Mouse (Mus musculus): ENCODE results near the gene Ubtd1.
"Not testable (repeated sequence)": the region's sequence is repeated elsewhere in the genome, so short reads cannot be mapped to it uniquely, and the experiment has no call there.

The Ubtd1 gene

GRCm38 (mm10) chr19:42071886-42072608 lies 90.5 kb downstream of the Ubtd1 start:
- DNase-seq: peak; percentile 85

- DNase-seq: peak; percentile 81
These were observed 91.2 kb downstream of the Ubtd1 start for GRCm38 (mm10) chr19:42072802-42073201.

DNA sequence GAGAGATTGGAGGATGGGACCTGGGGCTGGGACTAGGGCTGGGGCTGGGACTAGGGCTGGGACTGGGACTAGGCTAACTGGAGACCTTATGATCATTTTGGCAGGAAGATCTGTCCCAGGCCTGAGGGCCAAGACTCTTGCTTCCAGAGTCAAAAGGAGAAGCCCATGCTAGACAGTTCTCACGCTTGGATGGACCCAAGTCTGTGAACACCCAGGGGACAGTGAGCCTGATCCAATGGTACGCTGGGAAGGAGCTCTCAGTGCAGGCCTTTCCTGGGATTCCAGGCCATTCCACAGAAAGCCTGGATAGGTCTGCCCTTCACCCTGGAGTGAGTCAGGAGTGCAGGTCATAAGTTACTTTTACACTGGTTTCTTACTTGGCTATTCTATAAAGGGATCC lies 93.5 kb downstream of the Ubtd1 start:
- no peak for DNase-seq

DNA sequence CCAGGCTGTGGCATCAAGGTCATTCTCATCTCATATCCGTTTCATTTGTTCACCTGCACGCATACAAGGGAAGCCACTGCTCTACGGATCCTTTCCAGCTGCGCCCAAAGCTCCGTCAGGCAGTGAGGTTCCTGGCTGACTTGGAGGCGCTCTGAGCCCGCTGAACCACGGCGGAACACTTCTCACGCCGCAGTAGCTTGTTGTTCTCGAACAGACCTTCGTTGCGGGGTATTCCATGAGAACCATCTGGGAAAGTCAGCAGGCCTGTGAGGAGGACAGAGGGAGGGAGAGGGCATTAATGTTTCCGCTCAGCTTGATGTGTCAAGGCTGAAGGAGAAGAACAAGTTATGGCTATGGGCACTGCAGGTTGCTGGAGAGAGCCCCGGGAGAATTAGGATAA lies 94.4 kb downstream of the Ubtd1 start:
- DNase-seq: no peak

GRCm38 (mm10) chr19:42078566-42078965 lies 97.0 kb downstream of the Ubtd1 start:
- DNase-seq: no peak

DNA sequence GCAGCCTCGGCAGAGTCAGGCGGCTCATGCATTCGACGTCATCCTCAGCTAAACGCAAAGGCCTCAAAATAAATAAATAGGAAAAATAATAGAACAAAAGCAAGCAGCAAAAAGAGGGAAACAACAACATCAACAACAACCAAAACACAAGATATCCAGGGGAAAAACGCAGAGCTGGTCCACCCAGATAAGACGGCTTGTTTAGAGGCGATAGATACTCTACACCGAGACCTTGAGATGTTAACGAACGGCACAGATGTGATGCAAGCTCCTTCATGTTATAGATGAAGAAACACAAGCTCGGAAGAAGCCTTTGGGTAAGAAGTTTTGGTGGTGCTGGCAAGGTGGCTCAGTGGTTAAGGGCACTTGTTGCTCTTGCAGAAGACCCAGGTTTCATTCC lies 97.4 kb downstream of the Ubtd1 start:
- no peak for DNase-seq

DNA sequence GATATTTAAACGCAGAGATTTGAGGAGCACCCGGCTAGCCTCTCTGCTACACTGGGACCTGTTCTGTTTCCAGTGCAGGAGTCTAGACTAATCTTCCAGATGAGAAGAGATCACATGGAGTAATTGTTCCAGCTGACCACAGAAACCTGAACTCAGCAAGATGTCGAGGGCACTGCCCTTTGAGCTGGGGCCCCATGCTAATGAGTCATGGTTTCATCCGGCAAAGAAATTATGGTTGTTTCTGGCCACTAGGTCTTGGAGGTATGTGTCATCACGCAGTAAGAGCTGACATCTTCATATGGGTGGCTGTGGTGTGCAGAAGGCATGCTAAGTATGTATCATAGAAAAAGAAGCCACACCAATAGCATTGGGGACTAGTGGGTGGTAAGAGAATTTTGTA lies 98.4 kb downstream of the Ubtd1 start:
- peak; percentile 64 for DNase-seq

DNA sequence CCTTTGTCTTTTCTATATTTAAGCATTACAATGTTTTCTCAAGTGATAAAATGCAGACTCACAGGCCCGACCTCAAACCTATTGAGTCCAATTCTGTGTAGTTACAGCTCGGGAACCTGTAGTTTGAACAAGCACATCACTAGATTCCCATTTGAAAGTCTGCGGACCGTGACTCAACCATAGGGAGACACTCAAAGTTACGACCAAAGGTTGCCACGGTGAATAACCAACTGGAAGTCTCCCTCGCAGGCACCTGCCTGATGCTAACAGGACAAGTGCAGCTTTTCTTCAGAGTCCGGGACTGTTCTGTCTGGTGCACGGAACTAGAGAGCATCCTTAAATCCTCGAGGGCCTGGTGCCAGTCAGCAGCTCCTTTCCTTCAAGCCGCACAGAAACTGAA lies 98.9 kb downstream of the Ubtd1 start:
- no peak for DNase-seq

DNA sequence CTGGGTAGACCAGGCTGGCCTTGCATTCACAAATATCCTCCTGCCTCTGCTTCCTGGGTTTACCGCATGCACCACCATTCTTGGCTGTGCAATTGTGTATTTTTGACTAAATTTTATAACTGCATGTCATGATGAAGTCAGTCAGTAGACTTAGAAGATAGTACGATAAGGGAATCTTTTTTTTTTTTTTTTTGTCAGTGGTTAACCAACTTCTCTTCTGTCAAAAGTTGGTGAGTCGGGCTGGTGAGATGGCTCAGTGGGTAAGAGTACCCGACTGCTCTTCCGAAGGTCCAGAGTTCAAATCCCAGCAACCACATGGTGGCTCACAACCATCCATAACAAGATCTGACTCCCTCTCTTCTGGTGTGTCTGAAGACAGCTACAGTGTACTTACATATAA lies 100.0 kb downstream of the Ubtd1 start:
- not testable (repeated sequence) for DNase-seq
